Mouse (Mus musculus) megakaryocyte, embryonic 14.5 days (primary cell): ENCODE measurements around the gene Larp1.

ENCODE experiments used
- FLI1 ChIP-seq: IDR thresholded peaks from 2 replicates; pipeline ENCODE4 v1.6.1; 2012; ENCODE audit warnings: low read length, inconsistent platforms, mixed read lengths
- GATA1 ChIP-seq: IDR thresholded peaks from 3 replicates; pipeline ENCODE4 v1.6.1; 2012; ENCODE audit warnings: mixed read lengths, low read length, inconsistent platforms, borderline replicate concordance

DNA sequence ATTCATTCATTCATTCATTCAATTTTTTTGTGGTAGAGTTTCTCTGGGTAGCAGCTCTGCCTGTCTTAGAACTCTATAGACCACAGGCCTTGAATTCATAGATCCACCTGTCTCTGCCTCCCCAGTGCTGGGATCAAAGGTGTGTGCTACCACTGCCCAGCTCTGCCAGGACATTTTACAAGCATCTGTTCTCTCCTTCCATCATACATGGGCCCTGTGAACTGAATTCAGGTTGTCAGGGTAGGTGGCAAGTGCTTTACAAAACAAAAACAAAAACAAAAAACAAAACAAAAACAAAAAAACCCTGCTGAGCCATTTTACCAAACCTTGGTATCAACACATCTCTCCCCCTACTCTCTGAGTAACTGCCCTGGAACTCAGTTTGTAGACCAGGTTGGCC is 4.2 kb downstream of the Larp1 start:
- no peak for TF ChIP-seq GATA1
- no peak for TF ChIP-seq FLI1
